Mouse (Mus musculus) liver, adult 2 months (tissue): ENCODE data around the gene Add3. TPM values are rescaled to one million over a fixed set of nuclear protein-coding genes. Genes with fewer than 3 reads are reported as not detected.

Source experiments
- DNase-seq: peaks from one replicate; pipeline ENCODE4 v3.0.0-alpha.2; 2011; ENCODE audit warnings: low read depth, low spot score; ENCODE audit errors: extremely low read depth
- H3K27ac ChIP-seq: fragments of 200-500 bp; replicated peaks from 2 replicates; pipeline ENCODE4 v1.5.1; 2012; ENCODE audit warnings: low read depth, mild to moderate bottlenecking, control low read depth, inconsistent platforms, low read length; ENCODE audit not compliant: insufficient read depth
- H3K27me3 ChIP-seq: fragments of 200-500 bp; 2 replicates; pipeline ENCODE4 v1.6.1; 2012; ENCODE audit warnings: mild to moderate bottlenecking, moderate library complexity, low read length, inconsistent platforms; ENCODE audit not compliant: control insufficient read depth, insufficient read depth
- H3K36me3 ChIP-seq: fragments of 200-500 bp; 2 replicates; pipeline ENCODE4 v1.6.1; 2012; ENCODE audit warnings: low read length, inconsistent platforms; ENCODE audit not compliant: control insufficient read depth, insufficient read depth
- H3K4me1 ChIP-seq: fragments of 200-500 bp; 2 replicates; pipeline ENCODE4 v1.6.1; 2011; ENCODE audit warnings: low read length; ENCODE audit not compliant: control insufficient read depth, insufficient read depth
- H3K4me3 ChIP-seq: fragments of 200-500 bp; 2 replicates; pipeline ENCODE4 v1.5.1; 2011; ENCODE audit warnings: low read depth, mild to moderate bottlenecking, control low read depth, low read length, moderate library complexity; ENCODE audit not compliant: insufficient read depth
- H3K79me2 ChIP-seq: fragments of 200-500 bp; 2 replicates; pipeline ENCODE4 v1.6.1; 2012; ENCODE audit warnings: inconsistent platforms, mild to moderate bottlenecking, low read length, moderate library complexity; ENCODE audit not compliant: control insufficient read depth, insufficient read depth
- H3K9ac ChIP-seq: fragments of 200-500 bp; 2 replicates; pipeline ENCODE4 v1.6.1; 2012; ENCODE audit warnings: low read depth, mild to moderate bottlenecking, control low read depth, inconsistent platforms, low read length
- CTCF ChIP-seq: fragments of 200-500 bp; IDR thresholded peaks from 2 replicates; pipeline ENCODE4 v1.5.1; 2011; ENCODE audit warnings: low read depth, low read length, control low read depth
- POLR2A ChIP-seq: fragments of 200-500 bp; IDR thresholded peaks from 2 replicates; pipeline ENCODE4 v1.6.1; 2011; ENCODE audit warnings: low read length, control low read depth; ENCODE audit not compliant: insufficient read depth; ENCODE audit errors: extremely low read depth
- WGBS: fragments of 180-500 bp; shearing (Covaris S2); methylation state at CpG from one replicate; pipeline ENCODE4 v1.1.7; 2018; 5-methylcytosine and 5-hydroxymethylcytosine counted together
- polyA plus RNA-seq: library from polyadenylated mRNA; depleted of rRNA; stranded (reverse); fragments of >200 nt; gene quantifications from 2 replicates; pipeline ENCODE4 v1.2.3, GENCODE M21; 2012; rRNA removed
- total RNA-seq: library from RNA; depleted of rRNA; stranded (reverse); fragments of >200 nt; gene quantifications from 2 replicates; pipeline ENCODE4 v1.2.3, GENCODE M21; 2014; rRNA removed

The Add3 gene
- total and polyA plus RNA-seq, 2 experiments = 4.3 to 12.1 TPM

DNA sequence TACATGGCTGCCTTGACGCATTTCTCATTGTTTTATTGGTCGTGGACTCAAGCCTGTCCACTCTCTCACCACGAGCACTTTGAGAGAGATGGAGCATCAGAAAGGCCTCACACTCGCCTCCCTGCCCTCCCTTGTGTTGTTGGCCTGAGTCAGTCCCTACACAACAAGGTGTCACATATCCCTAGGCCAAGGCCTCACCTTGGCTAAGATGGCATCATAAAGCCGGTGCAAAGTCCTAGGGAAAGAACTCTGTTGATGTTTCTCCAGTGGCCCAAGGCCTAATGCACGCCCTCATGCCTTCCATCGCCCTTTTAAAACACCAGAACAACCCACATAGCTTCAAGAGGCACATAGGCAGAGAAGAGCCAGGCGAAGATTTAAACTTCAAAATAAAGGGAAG lies 140.0 kb downstream of the Add3 start:
- H3K36me3 ChIP-seq = no peaks in the 10 kb centered on the region
- no peaks in the 10 kb centered on the region; the same call in 1 of the 2 replicates for H3K4me1 ChIP-seq
- no peak for DNase-seq
- TF ChIP-seq POLR2A = no peak
- no peak for TF ChIP-seq CTCF
- no peak overlapping the region for H3K9ac ChIP-seq
- H3K4me3 ChIP-seq = no peak overlapping the region
- WGBS = 92% methylated on average over 8 of the region's 8 CpGs
- H3K79me2 ChIP-seq = no peaks in the 10 kb centered on the region
- H3K27me3 ChIP-seq = no peaks in the 10 kb centered on the region
- H3K27ac ChIP-seq = no peak overlapping the region

DNA sequence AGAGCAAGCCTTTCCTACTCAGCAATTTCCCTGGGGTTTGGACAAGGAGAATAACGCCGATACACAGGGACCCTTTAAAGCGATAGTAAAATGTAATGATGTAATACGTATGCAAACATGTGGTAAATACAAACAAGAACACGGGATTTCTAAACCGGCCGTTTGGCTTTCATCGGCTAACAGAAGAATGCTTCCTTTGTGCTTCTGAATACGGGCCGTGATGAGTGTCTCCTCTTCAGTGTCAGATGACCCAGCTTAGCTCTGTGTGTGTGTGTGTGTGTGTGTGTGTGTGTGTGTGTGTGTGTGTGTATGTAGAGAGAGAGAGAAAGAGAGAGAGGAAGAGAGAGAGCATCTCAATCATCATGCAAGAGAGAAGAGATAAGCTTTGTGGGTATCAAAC lies 142.3 kb downstream of the Add3 start:
- H3K4me1 ChIP-seq = no peaks in the 10 kb centered on the region; the same call in 1 of the 2 replicates
- DNase-seq = no peak
- no peaks in the 10 kb centered on the region for H3K79me2 ChIP-seq
- 82% methylated on average over 10 of the region's 10 CpGs for WGBS
- no peaks in the 10 kb centered on the region for H3K27me3 ChIP-seq
- TF ChIP-seq CTCF (no peak), POLR2A (no peak)
- no peak overlapping the region for H3K27ac ChIP-seq
- no peak overlapping the region for H3K9ac ChIP-seq
- H3K4me3 ChIP-seq = no peak overlapping the region
- H3K36me3 ChIP-seq = no peaks in the 10 kb centered on the region

DNA sequence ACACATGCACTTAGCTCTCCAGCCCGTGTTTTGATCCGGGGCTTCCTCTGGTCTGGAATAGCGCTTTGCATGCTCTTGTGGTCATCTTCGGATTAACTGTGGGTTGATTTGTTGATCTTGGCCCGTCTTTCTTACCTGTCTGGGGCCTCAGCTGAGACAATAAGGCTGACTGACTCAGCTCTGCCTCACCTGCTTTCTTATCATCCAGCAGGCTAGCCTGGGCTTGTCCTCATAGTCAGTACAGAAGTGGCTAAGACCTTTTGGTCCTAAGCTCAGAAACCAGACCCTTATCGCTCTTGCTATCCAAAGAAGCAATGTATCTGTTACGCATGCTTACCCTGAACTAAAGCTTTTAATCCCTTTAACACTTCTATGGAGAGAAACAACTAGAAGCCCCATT lies 143.5 kb downstream of the Add3 start:
- H3K9ac ChIP-seq = no peak overlapping the region
- TF ChIP-seq POLR2A (no peak), CTCF (no peak)
- 91% methylated on average over 7 of the region's 7 CpGs for WGBS
- H3K27me3 ChIP-seq = no peaks in the 10 kb centered on the region
- no peaks in the 10 kb centered on the region for H3K36me3 ChIP-seq
- no peak overlapping the region for H3K27ac ChIP-seq
- DNase-seq = no peak
- no peak overlapping the region for H3K4me3 ChIP-seq
- H3K79me2 ChIP-seq = no peaks in the 10 kb centered on the region
- H3K4me1 ChIP-seq = no peaks in the 10 kb centered on the region; the same call in 1 of the 2 replicates

DNA sequence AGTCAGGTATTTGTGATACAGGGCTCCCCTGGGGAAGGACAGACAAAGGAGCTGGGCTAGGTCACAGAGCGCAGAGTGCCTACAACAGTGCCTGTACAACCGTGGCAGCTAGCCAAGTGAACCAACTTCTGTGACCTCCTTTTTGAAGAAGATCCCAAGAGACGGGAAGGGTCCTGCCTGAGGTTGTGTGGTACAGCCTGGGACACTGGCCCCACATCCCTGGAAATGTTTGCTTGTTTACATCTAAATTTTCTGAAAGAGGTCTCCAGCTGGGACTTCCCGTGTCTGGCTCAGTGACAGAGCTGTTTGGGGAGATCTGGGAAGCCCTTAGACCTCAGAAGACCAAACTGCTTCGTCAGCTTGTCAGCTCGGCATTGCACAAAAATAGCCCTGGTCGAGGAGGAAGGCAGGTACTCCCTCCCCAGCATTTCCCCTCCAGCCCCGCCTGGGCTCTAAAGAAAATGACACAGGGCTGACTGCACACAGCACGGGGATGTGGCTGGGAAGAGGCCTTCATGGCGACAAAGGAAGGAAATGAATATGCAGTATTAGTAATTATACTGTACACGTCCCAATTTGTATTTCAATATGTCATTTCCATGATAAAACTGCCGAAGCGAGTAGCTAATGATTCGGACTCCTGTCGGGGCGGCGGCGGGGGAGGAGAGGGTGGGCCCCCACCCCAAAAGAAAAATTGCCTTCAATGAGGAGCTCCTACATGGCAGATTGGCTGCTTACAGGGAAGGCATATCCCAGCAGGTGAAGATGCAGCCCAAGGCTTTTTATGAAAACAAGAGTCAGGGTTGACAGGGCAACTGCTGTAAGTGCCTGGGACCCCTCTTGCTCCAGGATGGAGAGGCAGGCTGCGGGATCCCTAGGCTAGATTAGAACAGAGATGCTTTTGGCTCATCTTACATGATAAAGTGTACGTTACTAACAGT lies 144.3 kb downstream of the Add3 start:
- no peak overlapping the region for H3K9ac ChIP-seq
- H3K4me3 ChIP-seq = no peak overlapping the region
- H3K36me3 ChIP-seq = no peaks in the 10 kb centered on the region
- no peaks in the 10 kb centered on the region for H3K79me2 ChIP-seq
- peak; percentile 18 for DNase-seq
- H3K27me3 ChIP-seq = no peaks in the 10 kb centered on the region
- WGBS = 63% methylated on average over 20 of the region's 20 CpGs
- H3K27ac ChIP-seq = no peak overlapping the region
- no peaks in the 10 kb centered on the region; the same call in 1 of the 2 replicates for H3K4me1 ChIP-seq
- TF ChIP-seq CTCF (no peak), POLR2A (no peak)

DNA sequence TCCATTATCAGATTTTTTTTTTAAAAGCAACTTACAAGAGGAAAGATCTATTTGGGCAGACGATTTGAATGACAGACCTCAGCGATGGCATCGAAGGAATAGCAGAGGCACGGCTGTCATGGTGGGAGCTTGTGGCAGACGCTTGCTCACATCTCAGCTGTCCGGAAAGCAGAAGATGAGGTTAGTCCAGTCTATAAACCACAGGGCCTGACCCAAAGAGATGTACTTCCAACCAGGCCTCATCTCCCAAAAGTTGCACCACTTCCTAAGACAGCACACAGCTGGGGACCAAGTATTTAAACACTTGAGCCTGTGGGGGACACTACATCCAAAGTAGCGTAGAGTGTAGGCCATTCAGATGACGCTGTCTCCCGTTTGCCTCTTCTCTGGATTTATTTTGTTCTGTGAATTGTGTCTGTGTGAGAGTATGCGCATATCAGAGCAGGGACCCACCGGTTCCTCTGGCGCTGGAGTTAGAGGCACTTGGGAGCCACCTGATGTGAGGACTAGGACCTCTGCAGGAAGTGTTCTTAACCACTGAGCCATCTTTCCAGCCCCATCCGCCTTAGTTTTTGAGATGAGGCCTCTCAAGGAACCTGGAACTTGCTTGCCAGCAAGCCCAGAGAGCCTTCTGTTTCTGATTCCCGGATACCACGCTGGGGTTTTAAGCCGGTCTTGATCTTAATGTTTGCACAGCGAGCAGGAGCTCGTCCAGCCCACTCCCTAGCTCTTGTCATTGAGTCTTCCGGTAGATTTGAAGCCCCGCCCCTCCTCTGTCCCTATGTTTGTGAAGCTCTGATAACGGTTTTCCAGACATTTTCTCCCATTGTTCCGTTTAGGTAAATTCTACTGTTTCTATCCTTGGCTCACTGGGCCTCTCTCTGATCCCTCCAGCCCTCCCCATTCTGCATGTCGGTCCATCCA lies 156.3 kb downstream of the Add3 start:
- 65% methylated on average over 23 of the region's 23 CpGs for WGBS
- no peaks in the 10 kb centered on the region for H3K36me3 ChIP-seq
- no peaks in the 10 kb centered on the region for H3K79me2 ChIP-seq
- no peaks in the 10 kb centered on the region for H3K4me1 ChIP-seq
- H3K27ac ChIP-seq = no peak overlapping the region
- no peaks in the 10 kb centered on the region for H3K27me3 ChIP-seq
- no peak for DNase-seq
- TF ChIP-seq POLR2A = no peak
- TF ChIP-seq CTCF = no peak
- no peak overlapping the region for H3K9ac ChIP-seq
- no peak overlapping the region for H3K4me3 ChIP-seq

Other genes with a start within 250 kb of the Add3 start
- gene Xpnpep1, start 100.2 kb upstream of the Add3 start, total RNA-seq = 38.3 and 38.4 TPM in 2 replicates
- 37.1 and 38.8 TPM in 2 replicates for gene Xpnpep1, start 100.2 kb upstream of the Add3 start, polyA plus RNA-seq
- gene Mxi1, start 170.1 kb downstream of the Add3 start, total RNA-seq = 16.0 and 16.1 TPM in 2 replicates
- gene Mxi1, start 170.1 kb downstream of the Add3 start, polyA plus RNA-seq = 11.8 and 15.7 TPM in 2 replicates
- gene Gm10197, start 231.3 kb downstream of the Add3 start, total RNA-seq = not detected in 2 replicates
- gene Gm10197, start 231.3 kb downstream of the Add3 start, polyA plus RNA-seq = not detected in 2 replicates